Mouse (Mus musculus) heart, embryonic 11.5 days (tissue): ENCODE measurements around the gene Pkib. TPM values are rescaled to one million over a fixed set of nuclear protein-coding genes. Genes with fewer than 3 reads are reported as not detected.
A peak's percentile ranks its signal among the peaks of the same experiment; 100 is the strongest.

Experiments
- ATAC-seq: fragments of 200-750 bp; cut with Nextera tagmentation; replicated peaks from 2 replicates; pipeline ENCODE4 v1.8.0; 2017; ENCODE audit warnings: moderate library complexity; ENCODE audit not compliant: insufficient number of reproducible peaks, low FRiP score, low TSS enrichment
- H3K27ac ChIP-seq: fragments of 300-500 bp; sonication (generic); 2 replicates; pipeline ENCODE4 v1.5.1; 2014; ENCODE audit warnings: mild to moderate bottlenecking, low read depth, low read length
- H3K27me3 ChIP-seq: fragments of 300-500 bp; sonication (generic); 2 replicates; pipeline ENCODE4 v1.6.1; 2014; ENCODE audit warnings: mild to moderate bottlenecking, low read length, mixed read lengths; ENCODE audit not compliant: control insufficient read depth, insufficient read depth
- H3K36me3 ChIP-seq: fragments of 300-500 bp; sonication (generic); 2 replicates; pipeline ENCODE4 v1.6.1; 2014; ENCODE audit warnings: mild to moderate bottlenecking, low read length, moderate library complexity, mixed read lengths; ENCODE audit not compliant: control insufficient read depth, insufficient read depth
- H3K4me1 ChIP-seq: fragments of 300-500 bp; sonication (generic); 2 replicates; pipeline ENCODE4 v1.6.1; 2014; ENCODE audit warnings: low read length; ENCODE audit not compliant: control insufficient read depth, insufficient read depth
- H3K4me2 ChIP-seq: fragments of 300-500 bp; sonication (generic); 2 replicates; pipeline ENCODE4 v1.6.1; 2014; ENCODE audit warnings: mild to moderate bottlenecking, moderate library complexity
- H3K4me3 ChIP-seq: fragments of 300-500 bp; sonication (generic); 2 replicates; pipeline ENCODE4 v1.5.1; 2014; ENCODE audit warnings: low read depth, low read length
- H3K9ac ChIP-seq: fragments of 300-500 bp; sonication (generic); 2 replicates; pipeline ENCODE4 v1.6.1; 2014; ENCODE audit warnings: mild to moderate bottlenecking, low read depth, low read length, moderate library complexity
- H3K9me3 ChIP-seq: fragments of 300-500 bp; sonication (generic); replicated peaks from 2 replicates; pipeline ENCODE4 v1.6.1; 2016; ENCODE audit warnings: low read length; ENCODE audit not compliant: control insufficient read depth
- WGBS: fragments of 180-500 bp; shearing (Covaris S2); extraction: QIAGEN DNeasy Blood & Tissue Kit; methylation state at CpG from one replicate; pipeline ENCODE4 v1.1.7; 2014; ENCODE audit not compliant: insufficient replicate concordance; 5-methylcytosine and 5-hydroxymethylcytosine counted together
- polyA plus RNA-seq: library from polyadenylated mRNA; unstranded; fragments of >200 nt; fragmentation: Nextera tagmentation; extraction: Ambion mirVana; gene quantifications from 2 replicates; pipeline ENCODE4 v1.2.1, GENCODE M21; 2014

Gene Pkib
- 1.7 and 1.8 TPM in 2 replicates for polyA plus RNA-seq

- Histone ChIP-seq H3K4me2 (peak within 1 kb of the TSS; percentile 78), H3K27me3 (peaks cover 7% of the 10 kb centered on the region), H3K9ac (no peak within 1 kb of the TSS), H3K9me3 (no peaks in the 10 kb centered on the region), H3K4me1 (no peaks in the 10 kb centered on the region), H3K27ac (no peak within 1 kb of the TSS), H3K4me3 (peak within 1 kb of the TSS; percentile 40), H3K36me3 (no peaks in the 10 kb centered on the region)
- ATAC-seq, result peak; percentile 79
- WGBS, result 1% methylated on average over 41 of the region's 41 CpGs
Observed at GRCm38 (mm10) chr10:57631896-57632867, at the start of gene Pkib. Gene Pkib (plus strand): TSS chr10:57631981.

GRCm38 (mm10) chr10:57583927-57584326 is 47.9 kb upstream of the Pkib start:
- no peak overlapping the region for H3K4me3 ChIP-seq
- no peak overlapping the region for H3K4me2 ChIP-seq
- H3K27ac ChIP-seq, result no peak overlapping the region
- 48% methylated on average over 1 of the region's 1 CpGs for WGBS
- no peaks in the 10 kb centered on the region for H3K4me1 ChIP-seq
- H3K36me3 ChIP-seq, result no peaks in the 10 kb centered on the region
- no peak overlapping the region for H3K9ac ChIP-seq
- ATAC-seq, result no peak
- no peaks in the 10 kb centered on the region for H3K27me3 ChIP-seq
- H3K9me3 ChIP-seq, result no peaks in the 10 kb centered on the region

- 73% methylated on average over 2 of the region's 2 CpGs for WGBS
- Histone ChIP-seq H3K36me3 (no peaks in the 10 kb centered on the region), H3K9me3 (no peaks in the 10 kb centered on the region), H3K4me1 (no peaks in the 10 kb centered on the region), H3K9ac (no peak overlapping the region), H3K27ac (no peak overlapping the region), H3K4me3 (no peak overlapping the region), H3K4me2 (no peak overlapping the region), H3K27me3 (no peaks in the 10 kb centered on the region)
- ATAC-seq, result no peak
Observed at GRCm38 (mm10) chr10:57594266-57594665, 37.5 kb upstream of the Pkib start.

GRCm38 (mm10) chr10:57597172-57597571 is 34.6 kb upstream of the Pkib start:
- H3K4me2 ChIP-seq, result no peak overlapping the region
- ATAC-seq, result no peak
- no peaks in the 10 kb centered on the region for H3K27me3 ChIP-seq
- no peaks in the 10 kb centered on the region for H3K36me3 ChIP-seq
- WGBS, result 63% methylated on average over 2 of the region's 2 CpGs
- H3K4me1 ChIP-seq, result no peaks in the 10 kb centered on the region
- H3K4me3 ChIP-seq, result no peak overlapping the region
- no peaks in the 10 kb centered on the region for H3K9me3 ChIP-seq
- no peak overlapping the region for H3K9ac ChIP-seq
- H3K27ac ChIP-seq, result no peak overlapping the region

GRCm38 (mm10) chr10:57602951-57603350 is 28.8 kb upstream of the Pkib start:
- H3K27ac ChIP-seq, result no peak overlapping the region
- no peaks in the 10 kb centered on the region for H3K36me3 ChIP-seq
- H3K9me3 ChIP-seq, result no peaks in the 10 kb centered on the region
- ATAC-seq, result no peak
- WGBS, result 80% methylated on average over 4 of the region's 4 CpGs
- no peaks in the 10 kb centered on the region for H3K27me3 ChIP-seq
- no peaks in the 10 kb centered on the region for H3K4me1 ChIP-seq
- no peak overlapping the region for H3K9ac ChIP-seq
- no peak overlapping the region for H3K4me3 ChIP-seq
- no peak overlapping the region for H3K4me2 ChIP-seq

GRCm38 (mm10) chr10:57623311-57623710 is 8.5 kb upstream of the Pkib start:
- Histone ChIP-seq H3K9ac (no peak overlapping the region), H3K9me3 (no peaks in the 10 kb centered on the region), H3K4me1 (no peaks in the 10 kb centered on the region), H3K27ac (no peak overlapping the region), H3K4me3 (no peak overlapping the region), H3K36me3 (no peaks in the 10 kb centered on the region), H3K27me3 (no peaks in the 10 kb centered on the region), H3K4me2 (no peak overlapping the region)
- 74% methylated on average over 10 of the region's 10 CpGs for WGBS
- ATAC-seq, result no peak

GRCm38 (mm10) chr10:57627773-57628172 is 4.0 kb upstream of the Pkib start:
- ATAC-seq, result no peak
- Histone ChIP-seq H3K9me3 (no peaks in the 10 kb centered on the region), H3K27ac (no peak overlapping the region), H3K36me3 (no peaks in the 10 kb centered on the region), H3K9ac (no peak overlapping the region), H3K4me3 (no peak overlapping the region), H3K4me2 (no peak overlapping the region), H3K27me3 (peaks cover 4% of the 10 kb centered on the region), H3K4me1 (no peaks in the 10 kb centered on the region)
- WGBS, result 73% methylated on average over 2 of the region's 2 CpGs

GRCm38 (mm10) chr10:57630557-57630956 is 1.2 kb upstream of the Pkib start:
- Histone ChIP-seq H3K27me3 (peaks cover 7% of the 10 kb centered on the region), H3K4me2 (no peak overlapping the region), H3K4me3 (no peak overlapping the region), H3K9me3 (no peaks in the 10 kb centered on the region), H3K36me3 (no peaks in the 10 kb centered on the region), H3K4me1 (no peaks in the 10 kb centered on the region), H3K27ac (no peak overlapping the region), H3K9ac (no peak overlapping the region)
- ATAC-seq, result no peak
- 88% methylated on average over 2 of the region's 2 CpGs for WGBS

- H3K4me1 ChIP-seq, result no peaks in the 10 kb centered on the region
Observed at GRCm38 (mm10) chr10:57632868-57633240, 1.1 kb downstream of the Pkib start.

More at GRCm38 (mm10) chr10:57632868-57633240, 1.1 kb downstream of the Pkib start:
- H3K4me3 ChIP-seq, result no peak overlapping the region; the same call in 1 of the 2 replicates
- no peaks in the 10 kb centered on the region for H3K9me3 ChIP-seq
- H3K4me2 ChIP-seq, result peak overlapping the region; percentile 78
- H3K36me3 ChIP-seq, result no peaks in the 10 kb centered on the region
- no peak overlapping the region for H3K27ac ChIP-seq
- ATAC-seq, result no peak
- 77% methylated on average over 4 of the region's 4 CpGs for WGBS
- no peak overlapping the region for H3K9ac ChIP-seq
- peaks cover 7% of the 10 kb centered on the region for H3K27me3 ChIP-seq
